Mouse (Mus musculus): ENCODE measurements around the gene Phc3.
"Not testable (repeated sequence)": the region's sequence is repeated elsewhere in the genome, so short reads cannot be mapped to it uniquely, and the experiment has no call there.

DNA sequence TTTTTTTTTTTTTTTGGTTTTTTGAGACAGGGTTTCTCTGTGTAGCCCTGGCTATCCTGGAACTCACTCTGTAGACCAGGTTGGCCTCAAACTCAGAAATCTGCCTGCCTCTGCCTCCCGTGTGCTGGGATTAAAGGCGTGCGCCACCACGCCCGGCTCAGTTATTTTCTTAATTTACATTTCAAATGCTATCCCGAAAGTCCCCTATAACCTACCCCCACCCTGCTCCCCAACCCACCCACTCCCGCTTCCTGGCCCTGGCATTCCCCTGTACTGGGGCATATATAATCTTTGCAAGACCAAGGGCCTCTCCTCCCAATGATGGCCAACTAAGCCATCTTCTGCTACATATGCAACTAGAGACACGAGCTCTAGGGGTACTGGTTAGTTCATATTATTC, 109.6 kb downstream of the Phc3 start:
- TF ChIP-seq MYOD1 (IDR thresholded peaks at IDR 0.05; ENCODE audit: control insufficient read depth, insufficient read length, low read depth); CTCF (IDR thresholded peaks at IDR 0.05; ENCODE audit: control insufficient read depth, insufficient read depth, insufficient read length); MYOG (IDR thresholded peaks at IDR 0.05; ENCODE audit: control insufficient read depth, extremely low read depth, insufficient read length); USF1 (IDR thresholded peaks at IDR 0.05; ENCODE audit: low read depth); MAX (IDR thresholded peaks at IDR 0.05); CEBPB (IDR thresholded peaks at IDR 0.05; ENCODE audit: low read depth): not testable (repeated sequence)

Data from C2C12 (cell line).